Comparison of ENCODE assay signal across 10 mouse cellular contexts in genomic region chr7:135571951-135572559, GRCm38 (mm10). TPM values are rescaled to one million over a fixed set of nuclear protein-coding genes. Genes with fewer than 3 reads are reported as not detected.
DNase-seq lines count a peak whose midpoint lies in the region; ATAC-seq and TF ChIP-seq lines count a peak whose summit lies in the region.
"Had no signal": no experiment of that assay in that cellular context is flagged by ENCODE, and none has a peak within 500 bp of the region (broad histone marks: within the 10 kb centered on the region; RNA-seq: fewer than 3 reads in every experiment).

No protein-coding gene starts in this region.

- H3K9me3 ChIP-seq in forebrain, postnatal 0 days (ENCODE audit: low read length), result no peaks in the 10 kb centered on the region
- 0 out of 2 replicates have a peak, but pooled peaks cover 4% of the 10 kb centered on the region for H3K9me3 ChIP-seq in forebrain, embryonic 10.5 days
- H3K9me3 ChIP-seq in embryonic facial prominence, embryonic 13.5 days, result no peaks in the 10 kb centered on the region
- no peaks in the 10 kb centered on the region for H3K9me3 ChIP-seq in limb, embryonic 15.5 days
- H3K9me3 ChIP-seq: kidney, embryonic 15.5 days had no signal

- H3K36me3 ChIP-seq in forebrain, postnatal 0 days (ENCODE audit: insufficient read depth), result no peaks in the 10 kb centered on the region
- H3K36me3 ChIP-seq in forebrain, embryonic 10.5 days (replicated peaks), result no peaks in the 10 kb centered on the region
- H3K36me3 ChIP-seq in embryonic facial prominence, embryonic 13.5 days, result no peaks in the 10 kb centered on the region
- H3K36me3 ChIP-seq in limb, embryonic 15.5 days, result no peaks in the 10 kb centered on the region
- H3K36me3 ChIP-seq: kidney, embryonic 15.5 days had no signal

- 57% methylated on average over 10 of the region's 10 CpGs for WGBS in forebrain, postnatal 0 days
- WGBS in forebrain, embryonic 10.5 days, result 72% methylated on average over 10 of the region's 10 CpGs
- 13% methylated on average over 10 of the region's 10 CpGs for WGBS in embryonic facial prominence, embryonic 13.5 days
- WGBS in limb, embryonic 15.5 days, result 14% methylated on average over 10 of the region's 10 CpGs

- DNase-seq in forebrain, postnatal 0 days, result no peak
- DNase-seq in forebrain, embryonic 10.5 days (ENCODE audit: extremely low spot score, low spot score), result no peak
- DNase-seq in Muller cell, postnatal 12 days (ENCODE audit: inconsistent ontology term), result peak; percentile 50
- no peak for DNase-seq in adrenal gland, adult (ENCODE audit: inconsistent age in 2 of 2, low spot score in 1 of 2)
- DNase-seq: liver, postnatal 0 days had no signal

- no peak overlapping the region for H3K4me3 ChIP-seq in forebrain, postnatal 0 days (ENCODE audit: low read depth, low read length)
- H3K4me3 ChIP-seq in forebrain, embryonic 10.5 days, result no peak overlapping the region
- H3K4me3 ChIP-seq in embryonic facial prominence, embryonic 13.5 days, result no peak overlapping the region
- H3K4me3 ChIP-seq in limb, embryonic 15.5 days, result no peak overlapping the region
- H3K4me3 ChIP-seq: kidney, embryonic 15.5 days had no signal

- H3K4me1 ChIP-seq in forebrain, postnatal 0 days (ENCODE audit: insufficient read depth), result no peaks in the 10 kb centered on the region
- H3K4me1 ChIP-seq in forebrain, embryonic 10.5 days, result peaks cover 17% of the 10 kb centered on the region
- H3K4me1 ChIP-seq in embryonic facial prominence, embryonic 13.5 days, result peaks cover 27% of the 10 kb centered on the region
- peaks cover 6% of the 10 kb centered on the region for H3K4me1 ChIP-seq in limb, embryonic 15.5 days
- H3K4me1 ChIP-seq: kidney, embryonic 15.5 days had no signal

- ATAC-seq in forebrain, postnatal 0 days, result peak; percentile 25; the same call in 1 of the 2 replicates
- peak; percentile 64; the same call in 1 of the 2 replicates for ATAC-seq in embryonic facial prominence, embryonic 13.5 days (ENCODE audit: insufficient number of reproducible peaks, insufficient read depth, low FRiP score, low TSS enrichment, low read depth)
- peak; percentile 52; the same call in 1 of the 2 replicates for ATAC-seq in limb, embryonic 15.5 days (ENCODE audit: insufficient number of reproducible peaks, low FRiP score, low TSS enrichment, low read depth)
- ATAC-seq in monocyte, adult 5-6 weeks (replicated peaks; ENCODE audit: insufficient number of reproducible peaks, low FRiP score, low TSS enrichment, poor library complexity, severe bottlenecking), result no peak
- no peak for ATAC-seq in erythroid progenitor cell, adult 5-6 weeks (replicated peaks; ENCODE audit: low FRiP score, poor library complexity, severe bottlenecking)
- ATAC-seq: liver, postnatal 0 days had no signal

- no peaks in the 10 kb centered on the region for H3K27me3 ChIP-seq in forebrain, postnatal 0 days (ENCODE audit: insufficient read depth, low read length)
- H3K27me3 ChIP-seq in forebrain, embryonic 10.5 days (ENCODE audit: poor library complexity, severe bottlenecking), result no peaks in the 10 kb centered on the region
- no peaks in the 10 kb centered on the region for H3K27me3 ChIP-seq in embryonic facial prominence, embryonic 13.5 days
- H3K27me3 ChIP-seq in limb, embryonic 15.5 days, result no peaks in the 10 kb centered on the region
- H3K27me3 ChIP-seq: kidney, embryonic 15.5 days had no signal

- no peak overlapping the region for H3K9ac ChIP-seq in forebrain, postnatal 0 days
- H3K9ac ChIP-seq in embryonic facial prominence, embryonic 13.5 days, result no peak overlapping the region
- no peak overlapping the region for H3K9ac ChIP-seq in limb, embryonic 15.5 days
- H3K9ac ChIP-seq: kidney, embryonic 15.5 days; liver, postnatal 0 days had no signal

- TF ChIP-seq CTCF in forebrain, postnatal 0 days (IDR thresholded peaks at IDR 0.05; ENCODE audit: low read depth), result no peak

- H3K27ac ChIP-seq in forebrain, postnatal 0 days (ENCODE audit: low read depth, low read length), result 0 out of 2 replicates have a peak overlapping the region, but pooled peaks have one; percentile 29
- no peak overlapping the region for H3K27ac ChIP-seq in forebrain, embryonic 10.5 days
- H3K27ac ChIP-seq in embryonic facial prominence, embryonic 13.5 days, result peak overlapping the region; percentile 81
- 0 out of 2 replicates have a peak overlapping the region, but pooled peaks have one; percentile 14 for H3K27ac ChIP-seq in limb, embryonic 15.5 days
- H3K27ac ChIP-seq: kidney, embryonic 15.5 days had no signal

- H3K4me2 ChIP-seq in forebrain, postnatal 0 days (ENCODE audit: low read depth), result no peak overlapping the region
- H3K4me2 ChIP-seq in embryonic facial prominence, embryonic 13.5 days, result peak overlapping the region; percentile 33
- H3K4me2 ChIP-seq in limb, embryonic 15.5 days, result no peak overlapping the region
- H3K4me2 ChIP-seq: kidney, embryonic 15.5 days had no signal

RNA-seq across cellular contexts. Expression of gene Ptpre, which starts 34.8 kb away (rescaled TPM):
- 9.6 and 10.9 TPM in 2 replicates for total RNA-seq in forebrain, postnatal 0 days (2014; rRNA removed)
- 3.2 and 6.9 TPM in 2 replicates for polyA plus RNA-seq in forebrain, postnatal 0 days (2015; fragmentation: Nextera tagmentation; extraction: Ambion mirVana)
- 0.31 and 0.41 TPM in 2 replicates for polyA plus RNA-seq in forebrain, embryonic 10.5 days (2016; fragmentation: Nextera tagmentation; extraction: Ambion mirVana)
- 4.5 and 5.3 TPM in 2 replicates for polyA plus RNA-seq in embryonic facial prominence, embryonic 13.5 days (2015; fragmentation: Nextera tagmentation; extraction: Ambion mirVana)
- polyA plus RNA-seq in limb, embryonic 15.5 days (2015; fragmentation: Nextera tagmentation; extraction: Ambion mirVana), result 4.5 and 4.9 TPM in 2 replicates
- total RNA-seq in monocyte, adult 5-6 weeks (2017), result 157 to 186 TPM (median 183 TPM) in 3 replicates
- 10.8 and 13.0 TPM in 2 replicates for total RNA-seq in erythroid progenitor cell, adult 5-6 weeks (2015; ENCODE audit: low replicate concordance)
- total RNA-seq in erythroid progenitor cell, adult 5-6 weeks (2017; ENCODE audit: low replicate concordance), result 6.1 and 6.3 TPM in 2 replicates

RNA-seq across cellular contexts. Expression of gene Clrn3, which starts 43.6 kb away (rescaled TPM):
- total RNA-seq in forebrain, postnatal 0 days (2014; rRNA removed), result 0.10 TPM in 1 of 2 replicates, not detected in the other
- polyA plus RNA-seq in forebrain, postnatal 0 days (2015; fragmentation: Nextera tagmentation; extraction: Ambion mirVana), result not detected in 2 replicates
- polyA plus RNA-seq in forebrain, embryonic 10.5 days (2016; fragmentation: Nextera tagmentation; extraction: Ambion mirVana), result not detected in 2 replicates
- 0.21 TPM in 1 of 2 replicates, not detected in the other for polyA plus RNA-seq in embryonic facial prominence, embryonic 13.5 days (2015; fragmentation: Nextera tagmentation; extraction: Ambion mirVana)
- not detected in 2 replicates for polyA plus RNA-seq in limb, embryonic 15.5 days (2015; fragmentation: Nextera tagmentation; extraction: Ambion mirVana)
- not detected in 3 replicates for total RNA-seq in monocyte, adult 5-6 weeks (2017)
- total RNA-seq in erythroid progenitor cell, adult 5-6 weeks (2015; ENCODE audit: low replicate concordance), result not detected in 2 replicates
- not detected in 2 replicates for total RNA-seq in erythroid progenitor cell, adult 5-6 weeks (2017; ENCODE audit: low replicate concordance)
- polyA plus RNA-seq: liver, postnatal 0 days had no signal

Comparison
In these comparisons a context has a peak if more than half of its experiments do, and no peak if none do; other contexts are left out.
1. ATAC-seq: peak in forebrain, postnatal 0 days (single experiment), embryonic facial prominence, embryonic 13.5 days (single experiment) and limb, embryonic 15.5 days (single experiment); none in monocyte, adult 5-6 weeks (single experiment) and erythroid progenitor cell, adult 5-6 weeks (single experiment).